Mouse (Mus musculus): ENCODE measurements around the gene Olfr589. TPM values are rescaled to one million over a fixed set of nuclear protein-coding genes. Genes with fewer than 3 reads are reported as not detected.

The Olfr589 gene
- polyA plus RNA-seq (2017; shearing (Covaris generic)), result not detected

GRCm38 (mm10) chr7:103156256-103156655, at the start of gene Olfr589:
Olfr589 (minus strand) TSS chr7:103156356.

DNA sequence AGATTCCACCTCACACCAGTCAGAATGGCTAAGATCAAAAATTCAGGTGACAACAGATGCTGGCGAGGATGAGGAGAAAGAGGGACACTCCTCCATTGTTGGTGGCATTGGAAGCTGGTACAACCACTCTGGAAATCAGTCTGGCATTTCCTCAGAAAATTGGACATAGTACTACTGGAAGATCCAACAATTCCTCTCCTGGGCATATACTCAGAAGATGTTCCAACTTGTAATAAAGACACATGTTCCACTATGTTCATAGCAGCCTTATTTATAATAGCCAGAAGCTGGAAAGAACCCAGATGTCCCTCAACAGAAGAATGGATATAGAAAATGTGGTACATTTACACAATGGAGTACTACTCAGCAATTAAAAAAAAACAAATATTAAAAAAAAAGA, 28.3 kb upstream of the Olfr589 start, which contains the start of gene Olfr592:
TSS of gene Olfr592 (plus strand) at position 301 of the 400 bp plus-strand sequence.

GRCm38 (mm10) chr7:103178240-103178639, 22.1 kb upstream of the Olfr589 start, which contains the start of gene Olfr591:
Olfr591 (minus strand) TSS chr7:103178340.

GRCm38 (mm10) chr7:103140579-103140978, 15.6 kb downstream of the Olfr589 start, which contains the start of gene Olfr588-ps1:
Olfr588-ps1 (plus strand) TSS chr7:103140879.

DNA sequence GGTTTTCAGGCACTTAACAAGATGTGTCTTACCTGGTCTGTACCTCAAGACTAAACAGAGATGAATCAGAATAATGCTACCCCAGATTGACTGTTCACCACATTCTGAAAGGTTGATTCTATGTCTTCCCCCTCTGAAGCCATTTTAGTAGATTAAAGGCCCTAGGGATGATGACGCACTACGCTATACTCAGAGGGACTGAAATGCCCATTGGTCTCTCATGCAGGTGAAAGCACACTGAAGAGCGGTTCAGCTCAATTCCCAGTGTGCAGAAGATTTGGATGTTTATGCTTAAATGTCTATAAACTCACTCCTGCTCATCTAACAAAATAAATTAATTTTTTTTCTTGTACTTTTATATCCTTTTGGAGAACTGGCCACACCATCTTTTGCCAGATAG, 30.6 kb downstream of the Olfr589 start, which contains the start of gene Olfr586:
TSS of gene Olfr586 (minus strand) at position 101 of the 400 bp plus-strand sequence.

Other genes starting within 250 kb of the Olfr589 start
- not detected for gene Olfr571, start 238.8 kb downstream of the Olfr589 start, polyA plus RNA-seq (2017; shearing (Covaris generic))
- not detected for gene Olfr572, start 231.9 kb downstream of the Olfr589 start, polyA plus RNA-seq (2017; shearing (Covaris generic))
- gene Olfr573-ps1, start 213.8 kb downstream of the Olfr589 start, polyA plus RNA-seq (2017; shearing (Covaris generic)), result not detected
- gene Olfr574, start 207.9 kb downstream of the Olfr589 start, polyA plus RNA-seq (2017; shearing (Covaris generic)), result not detected
- not detected for gene Olfr575, start 197.6 kb downstream of the Olfr589 start, polyA plus RNA-seq (2017; shearing (Covaris generic))
- not detected for gene Olfr576, start 193.7 kb downstream of the Olfr589 start, polyA plus RNA-seq (2017; shearing (Covaris generic))
- gene Olfr577, start 180.4 kb downstream of the Olfr589 start, polyA plus RNA-seq (2017; shearing (Covaris generic)), result not detected
- gene Olfr578, start 167.0 kb downstream of the Olfr589 start, polyA plus RNA-seq (2017; shearing (Covaris generic)), result not detected
- not detected for gene Olfr582, start 118.3 kb downstream of the Olfr589 start, polyA plus RNA-seq (2017; shearing (Covaris generic))
- not detected for gene Olfr583, start 105.1 kb downstream of the Olfr589 start, polyA plus RNA-seq (2017; shearing (Covaris generic))
- gene Olfr584, start 74.5 kb downstream of the Olfr589 start, polyA plus RNA-seq (2017; shearing (Covaris generic)), result not detected
- gene Olfr585, start 58.6 kb downstream of the Olfr589 start, polyA plus RNA-seq (2017; shearing (Covaris generic)), result not detected
- not detected for gene Olfr586, start 30.7 kb downstream of the Olfr589 start, polyA plus RNA-seq (2017; shearing (Covaris generic))
- not detected for gene Olfr588-ps1, start 15.5 kb downstream of the Olfr589 start, polyA plus RNA-seq (2017; shearing (Covaris generic))
- gene Olfr591, start 22.0 kb upstream of the Olfr589 start, polyA plus RNA-seq (2017; shearing (Covaris generic)), result not detected
- not detected for gene Olfr592, start 28.4 kb upstream of the Olfr589 start, polyA plus RNA-seq (2017; shearing (Covaris generic))
- not detected for gene Olfr593, start 55.5 kb upstream of the Olfr589 start, polyA plus RNA-seq (2017; shearing (Covaris generic))
- not detected for gene Olfr594, start 60.6 kb upstream of the Olfr589 start, polyA plus RNA-seq (2017; shearing (Covaris generic))
- gene Usp17ld, start 96.1 kb upstream of the Olfr589 start, polyA plus RNA-seq (2017; shearing (Covaris generic)), result not detected
- not detected for gene Olfr596, start 149.3 kb upstream of the Olfr589 start, polyA plus RNA-seq (2017; shearing (Covaris generic))
- not detected for gene Olfr597, start 160.0 kb upstream of the Olfr589 start, polyA plus RNA-seq (2017; shearing (Covaris generic))
- not detected for gene Olfr598, start 167.2 kb upstream of the Olfr589 start, polyA plus RNA-seq (2017; shearing (Covaris generic))
- not detected for gene Olfr599, start 179.6 kb upstream of the Olfr589 start, polyA plus RNA-seq (2017; shearing (Covaris generic))
- not detected for gene Olfr600, start 193.3 kb upstream of the Olfr589 start, polyA plus RNA-seq (2017; shearing (Covaris generic))
- not detected for gene Olfr601, start 206.3 kb upstream of the Olfr589 start, polyA plus RNA-seq (2017; shearing (Covaris generic))
- gene Olfr603, start 229.8 kb upstream of the Olfr589 start, polyA plus RNA-seq (2017; shearing (Covaris generic)), result not detected